Mouse (Mus musculus): Measurements from ENCODE around the gene Tmem18.
A peak's percentile ranks its signal among the peaks of the same experiment; 100 is the strongest.

The Tmem18 gene

DNA sequence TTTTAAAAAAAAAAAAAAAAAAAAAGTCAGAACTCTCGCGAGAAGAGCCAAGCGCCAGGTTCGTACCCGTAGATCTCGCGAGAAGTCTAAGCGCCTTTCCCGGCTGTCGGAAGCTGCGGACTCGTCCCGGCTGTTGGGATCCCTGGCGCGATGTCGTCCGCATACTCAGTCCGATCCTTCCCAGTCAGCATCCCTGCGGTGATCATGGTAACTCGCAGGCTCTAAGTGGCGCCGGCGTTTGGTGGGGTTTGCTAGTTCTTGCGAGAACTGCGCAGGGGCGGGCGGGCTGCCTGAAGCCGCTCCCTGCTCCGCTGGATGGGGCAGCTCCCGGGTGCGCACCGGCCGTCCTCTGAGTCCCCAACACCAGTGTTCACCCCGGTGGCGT is at the start of gene Tmem18:
Gene Tmem18, plus strand, starts transcription at position 71 of the 385 bp plus-strand sequence.
- peak; percentile 62 for DNase-seq (ENCODE audit: extremely low read depth, low read depth)

DNA sequence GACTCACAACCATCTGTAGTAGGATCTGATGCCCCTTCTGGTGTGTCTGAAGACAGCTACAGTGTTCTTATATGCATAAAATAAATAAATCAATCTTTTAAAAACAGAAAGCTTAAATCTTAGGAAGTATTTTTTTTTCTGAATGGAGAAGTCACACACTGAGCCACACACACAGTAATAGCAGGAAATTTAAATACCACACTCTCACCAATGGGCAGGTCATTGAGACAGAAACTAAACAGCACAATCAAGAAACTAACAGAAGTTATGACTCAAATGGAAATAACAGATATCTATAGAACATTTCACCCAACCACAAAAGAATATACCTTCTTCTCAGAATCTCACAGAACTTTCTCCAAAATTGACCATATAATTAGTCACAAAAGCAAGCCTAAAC is 26.9 kb upstream of the Tmem18 start:
- no peak for DNase-seq (ENCODE audit: extremely low read depth, low read depth)

DNA sequence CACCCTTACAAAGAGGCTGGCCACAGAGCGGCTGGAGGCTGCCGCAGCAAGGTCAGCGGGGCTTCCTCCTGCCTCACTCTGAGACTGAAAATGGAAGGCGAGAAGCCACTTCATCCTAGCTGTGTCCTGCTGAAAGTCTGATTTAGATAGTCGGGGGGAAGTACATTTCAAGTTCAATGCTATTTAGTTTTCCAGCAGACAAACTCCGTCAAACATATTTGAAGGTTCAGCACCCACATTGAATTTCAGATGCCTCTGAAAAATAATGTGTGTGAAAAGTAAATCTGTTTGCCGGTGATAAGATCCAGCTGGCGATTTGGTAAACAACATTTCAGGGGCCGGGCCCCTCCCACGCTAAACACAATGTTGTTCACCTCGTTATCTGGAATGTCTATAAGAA is 22.8 kb upstream of the Tmem18 start:
- DNase-seq (ENCODE audit: extremely low read depth, low read depth), result no peak

DNA sequence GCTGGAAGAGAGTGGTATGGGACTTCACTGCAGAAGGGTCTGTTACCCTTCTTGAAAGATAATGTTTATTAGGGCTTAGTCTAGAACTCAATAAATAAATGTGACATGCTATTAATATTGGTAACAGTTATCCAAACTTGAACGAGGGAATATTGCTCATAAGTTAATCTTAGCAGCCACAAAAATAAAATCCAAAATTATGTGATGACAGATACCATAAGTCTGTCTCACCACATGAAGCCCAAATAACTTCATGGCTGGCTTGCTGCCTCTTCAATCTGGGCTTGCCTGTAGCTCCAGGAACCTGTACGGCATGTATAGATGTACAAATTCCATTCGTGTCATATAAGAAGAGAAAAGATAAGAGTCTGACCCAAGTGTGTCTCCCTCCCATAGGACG is 12.2 kb upstream of the Tmem18 start:
- DNase-seq (ENCODE audit: extremely low read depth, low read depth), result no peak

DNA sequence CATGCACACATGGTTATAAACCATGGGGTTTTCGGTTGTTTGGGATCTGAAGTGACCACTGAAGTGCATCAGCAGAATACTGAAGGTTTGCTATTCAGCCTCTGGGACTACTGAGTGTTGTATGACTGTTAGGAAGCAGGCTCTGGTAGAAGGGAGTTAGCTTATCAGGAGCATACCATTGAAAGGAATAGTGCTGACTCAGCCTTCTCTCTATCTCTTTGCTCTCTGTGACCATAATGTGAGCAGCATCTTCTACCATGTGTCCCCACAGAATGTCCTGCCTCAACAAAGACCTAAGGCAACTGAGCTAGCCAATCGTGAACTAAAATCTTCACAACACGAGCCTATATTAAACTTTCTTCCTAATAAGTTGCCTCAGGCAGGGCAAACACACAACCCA is 8.3 kb upstream of the Tmem18 start:
- no peak for DNase-seq (ENCODE audit: extremely low read depth, low read depth)

DNA sequence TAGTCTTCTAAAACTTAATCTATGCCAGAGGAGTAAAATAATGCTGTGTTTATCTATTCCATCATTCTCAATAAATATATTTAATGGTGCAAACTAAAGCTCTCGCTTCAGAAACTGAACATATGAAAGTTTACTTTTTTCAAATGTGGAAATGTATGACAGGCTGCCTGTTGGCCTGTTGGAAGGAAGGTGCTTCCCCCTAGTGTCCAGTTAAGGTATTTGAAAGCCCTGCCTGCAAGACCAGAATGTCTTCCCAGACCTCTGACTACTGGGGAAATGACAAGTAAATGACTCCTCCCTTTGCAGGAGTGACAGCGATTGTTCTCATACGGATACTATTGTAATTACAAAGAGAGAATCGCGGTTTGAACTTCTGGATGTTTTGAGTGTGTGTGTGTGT is 6.2 kb upstream of the Tmem18 start:
- peak; percentile 51 for DNase-seq (ENCODE audit: extremely low read depth, low read depth)

DNA sequence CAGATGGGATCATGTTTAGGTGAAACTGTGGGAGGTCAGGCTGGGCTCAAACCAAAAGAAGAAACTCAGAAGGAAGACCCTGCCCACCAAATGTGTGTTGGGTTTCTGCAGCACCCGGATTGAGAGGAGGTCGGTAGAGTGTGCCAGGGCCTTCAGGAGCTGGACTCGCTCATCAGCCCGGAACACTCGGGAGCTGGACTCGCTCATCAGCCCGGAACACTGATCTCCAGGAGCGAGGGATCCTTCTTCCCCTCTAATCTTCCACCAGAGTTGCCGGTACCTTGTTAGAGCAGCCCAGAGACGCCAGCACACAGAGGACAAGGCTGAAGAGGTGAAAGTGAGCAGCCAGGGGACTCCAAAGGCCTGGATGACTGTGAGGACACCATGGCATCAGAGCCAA is 2.9 kb upstream of the Tmem18 start:
- no peak for DNase-seq (ENCODE audit: extremely low read depth, low read depth)

DNA sequence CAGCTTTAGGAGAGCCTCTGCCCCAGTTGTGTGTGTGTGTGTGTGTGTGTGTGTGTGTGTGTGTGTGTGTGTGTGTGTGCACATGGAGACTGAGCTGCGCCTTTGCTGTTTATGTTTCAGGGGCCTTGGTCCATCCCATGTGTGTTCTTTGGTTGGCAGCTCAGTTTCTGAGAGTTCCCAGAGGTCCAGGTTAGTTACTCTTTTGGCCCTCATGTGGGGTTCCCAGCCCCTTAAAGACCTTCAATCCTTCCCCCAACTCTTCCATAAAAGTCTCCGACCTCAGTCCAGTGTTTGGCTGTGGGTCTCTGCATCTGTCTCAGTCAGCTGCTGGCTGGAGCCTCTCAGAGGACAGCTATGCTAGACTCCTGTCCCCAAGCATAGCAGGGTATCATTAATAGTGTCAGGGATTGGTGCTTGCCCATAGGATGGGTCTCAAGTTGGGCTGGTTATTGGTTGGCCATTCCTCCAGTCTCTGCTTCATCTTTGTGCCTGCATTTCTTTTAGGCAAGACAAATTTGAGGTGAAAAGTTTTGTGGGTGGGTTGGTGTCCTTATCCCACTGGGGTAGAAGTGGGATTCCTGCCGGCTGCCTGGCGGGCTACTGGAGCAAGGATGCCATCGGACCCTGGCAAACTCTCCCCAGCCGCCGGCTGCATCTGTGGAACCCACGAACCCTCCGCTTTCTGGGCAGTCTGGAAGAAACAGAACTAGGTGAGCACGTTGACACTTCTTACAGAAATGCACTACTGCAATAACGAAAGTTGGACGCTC is 455 bp upstream of the Tmem18 start:
- DNase-seq (ENCODE audit: extremely low read depth, low read depth), result peak; percentile 14

DNA sequence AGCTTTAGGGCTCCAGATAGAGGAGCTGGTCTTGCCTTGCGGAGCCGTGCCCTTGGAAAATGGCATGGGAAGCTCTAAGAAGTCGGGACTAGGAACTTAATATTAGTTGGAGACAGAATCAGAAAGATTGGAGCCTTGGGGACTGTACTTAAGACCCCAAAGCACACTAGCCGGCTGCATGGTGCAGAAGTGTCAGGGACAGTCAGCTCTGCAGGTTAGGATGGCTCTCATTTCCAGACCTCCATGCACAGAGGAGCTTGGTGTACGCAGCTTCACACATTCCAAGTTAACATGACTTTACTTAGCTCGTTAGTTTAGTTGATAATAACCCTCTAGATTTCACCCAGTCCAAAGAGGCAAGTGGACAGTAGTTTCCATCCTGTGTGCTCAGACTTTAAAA is 637 bp downstream of the Tmem18 start:
- no peak for DNase-seq (ENCODE audit: extremely low read depth, low read depth)

DNA sequence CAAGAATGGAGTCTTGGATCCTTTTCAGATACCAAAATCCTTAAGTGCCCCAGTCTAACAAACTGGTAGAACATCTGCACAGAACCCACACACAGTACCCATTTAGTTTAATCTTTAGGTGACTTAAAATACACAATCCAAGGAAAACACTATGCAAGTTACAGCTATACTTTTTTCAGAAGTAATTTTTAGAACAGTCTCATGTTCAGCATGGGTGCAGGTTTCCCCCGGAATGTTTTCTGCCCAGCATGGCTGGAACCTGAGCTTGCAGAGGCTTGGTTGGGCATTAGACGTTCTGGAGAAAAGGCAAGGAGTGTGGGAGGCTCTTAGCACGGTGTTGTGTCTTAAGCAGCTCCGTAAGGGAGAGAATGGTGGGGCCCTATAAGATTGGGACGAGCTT is 7.6 kb downstream of the Tmem18 start:
- no peak for DNase-seq (ENCODE audit: extremely low read depth, low read depth)

DNA sequence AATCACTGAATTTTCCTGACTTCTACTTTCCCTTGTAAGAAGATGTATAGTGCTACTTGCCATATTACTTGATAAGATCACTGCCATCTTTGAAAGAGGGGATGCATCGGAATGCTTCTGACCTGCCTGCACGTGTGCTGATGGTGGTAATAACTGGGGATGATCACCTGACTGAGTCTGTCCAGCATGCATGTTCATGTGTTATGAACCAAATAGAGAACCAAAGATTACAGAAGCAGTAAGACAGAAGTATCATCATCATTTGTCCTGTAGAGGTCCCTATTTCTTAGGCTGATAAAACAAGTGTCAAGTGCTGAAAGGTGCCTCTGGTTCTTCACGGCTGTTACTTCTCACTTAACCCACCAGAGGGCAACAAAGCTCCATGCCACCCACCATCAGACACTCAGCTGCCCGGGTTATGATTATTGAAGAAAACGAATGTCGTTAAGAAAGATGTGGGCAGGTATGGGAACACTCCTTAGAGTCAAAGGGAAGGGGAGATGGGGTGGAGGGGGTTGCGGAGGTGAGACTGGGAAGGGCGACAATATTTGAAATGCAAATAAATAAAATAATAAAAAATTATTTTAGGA is 12.7 kb downstream of the Tmem18 start:
- DNase-seq (ENCODE audit: extremely low read depth, low read depth), result peak; percentile 38

DNA sequence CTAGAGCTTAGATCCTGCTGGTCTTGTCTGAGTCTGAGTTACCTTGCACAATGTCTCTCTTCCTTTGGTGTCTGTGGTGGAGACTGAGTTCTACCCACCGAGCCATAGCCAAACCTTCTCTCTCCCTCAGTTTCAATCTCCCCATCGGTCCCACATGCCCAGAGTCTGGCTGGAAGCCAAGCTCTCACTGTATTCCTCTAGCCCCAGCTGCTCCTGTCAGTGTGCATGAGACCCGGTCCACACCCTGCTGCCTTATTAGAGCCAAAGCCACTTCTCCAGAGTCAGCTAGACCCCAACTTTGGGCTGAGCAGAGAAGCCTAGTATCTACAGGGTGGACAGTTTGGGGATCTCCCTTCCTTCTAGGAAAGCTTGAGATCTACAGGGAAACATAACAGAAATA is 14.7 kb downstream of the Tmem18 start:
- no peak for DNase-seq (ENCODE audit: extremely low read depth, low read depth)

DNA sequence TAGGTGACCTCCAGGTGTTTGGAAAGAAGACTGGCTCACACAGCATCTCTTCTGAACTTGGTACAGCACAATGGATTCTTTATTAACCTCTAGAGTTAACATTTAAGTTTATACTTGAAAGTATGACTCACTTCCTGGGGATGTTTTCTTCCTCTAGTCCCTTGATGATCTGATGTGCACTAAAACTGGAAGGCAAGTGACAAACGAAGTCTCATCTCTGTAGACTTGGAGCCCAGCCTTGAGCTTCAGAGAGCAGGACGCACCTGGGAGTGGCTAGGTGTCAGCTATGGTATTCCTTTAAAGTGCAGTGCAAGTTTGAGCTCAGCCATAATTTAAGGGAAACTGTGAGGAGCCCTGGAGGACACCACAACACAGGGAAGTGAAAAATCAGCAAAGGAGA is 15.2 kb downstream of the Tmem18 start:
- no peak for DNase-seq (ENCODE audit: extremely low read depth, low read depth)

DNA sequence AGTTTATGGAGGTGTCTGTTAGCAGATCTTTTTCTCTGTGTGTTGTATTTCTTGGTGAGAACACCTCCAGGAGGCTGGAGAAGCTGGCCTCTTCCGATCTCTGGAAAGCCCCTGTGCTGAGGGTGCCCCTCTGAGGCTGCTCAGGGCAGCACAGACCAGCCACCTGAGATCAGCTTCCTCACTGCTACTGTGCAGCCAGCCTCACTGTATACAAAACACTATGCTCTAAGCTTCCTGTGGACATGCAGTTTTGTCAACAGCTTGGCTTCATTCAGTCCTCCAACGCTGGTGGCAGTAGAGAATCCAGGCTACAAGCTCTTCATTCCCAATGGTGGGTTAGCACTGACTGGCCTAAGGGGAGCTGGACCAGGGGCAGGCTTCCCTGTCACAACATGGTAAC is 15.8 kb downstream of the Tmem18 start:
- no peak for DNase-seq (ENCODE audit: extremely low read depth, low read depth)

DNA sequence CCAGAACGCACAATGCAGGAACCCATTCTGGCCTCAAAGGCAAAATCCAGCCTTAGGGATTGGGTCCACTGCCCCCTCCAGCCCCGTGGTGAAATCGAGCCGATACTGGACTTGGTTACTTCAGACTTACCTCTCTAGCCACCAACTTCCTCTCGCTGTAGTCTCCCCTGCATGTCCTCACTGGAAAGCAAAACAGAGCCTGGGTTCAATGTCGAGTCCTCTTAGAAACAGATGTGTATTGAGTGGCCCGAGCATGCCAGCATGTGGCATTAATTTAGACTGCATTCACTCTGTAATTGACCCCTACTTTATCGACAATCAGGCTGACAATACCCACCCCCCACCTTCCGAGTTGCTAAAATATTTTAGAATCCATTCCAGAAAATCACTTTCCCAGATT is 19.8 kb downstream of the Tmem18 start:
- DNase-seq (ENCODE audit: extremely low read depth, low read depth), result no peak

DNA sequence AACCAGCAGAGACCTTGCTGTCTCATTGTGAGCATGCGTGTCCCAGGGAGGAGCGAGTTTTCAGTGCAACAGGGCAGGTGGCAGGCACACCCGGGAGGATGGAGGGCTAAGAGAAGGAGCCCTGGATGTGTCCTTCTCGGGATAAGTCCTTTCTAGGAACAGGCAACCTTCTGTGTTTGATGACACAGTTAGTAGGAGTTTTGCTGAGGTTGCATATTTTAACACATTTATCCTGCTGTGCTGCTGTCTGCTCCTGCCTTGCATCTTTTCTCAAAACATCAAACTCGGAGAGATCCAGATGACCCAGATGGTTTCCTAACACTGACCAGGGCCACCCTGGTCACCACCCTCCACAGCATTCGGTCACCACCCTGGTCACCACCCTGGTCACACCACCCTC is 20.6 kb downstream of the Tmem18 start:
- no peak for DNase-seq (ENCODE audit: extremely low read depth, low read depth)

DNA sequence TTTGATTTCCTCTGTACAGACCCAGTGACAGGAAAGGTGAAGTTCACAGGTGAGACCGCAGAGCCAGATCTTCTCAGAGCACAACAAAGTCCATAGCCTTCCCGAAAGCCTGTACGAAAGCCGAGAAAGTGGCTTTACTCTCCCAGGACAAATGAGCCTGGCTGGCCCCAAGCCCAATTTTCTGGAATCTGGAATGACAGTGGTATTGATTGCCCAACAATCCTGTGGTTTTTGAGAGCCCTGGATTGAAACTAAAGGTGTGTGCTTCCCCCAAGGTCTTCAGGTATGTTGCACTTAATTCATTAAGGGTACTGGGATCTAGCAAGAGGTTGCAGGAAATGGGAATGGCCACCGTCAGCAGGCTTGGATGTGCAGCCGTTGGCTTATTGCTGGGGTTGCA is 21.7 kb downstream of the Tmem18 start:
- DNase-seq (ENCODE audit: extremely low read depth, low read depth), result no peak

DNA sequence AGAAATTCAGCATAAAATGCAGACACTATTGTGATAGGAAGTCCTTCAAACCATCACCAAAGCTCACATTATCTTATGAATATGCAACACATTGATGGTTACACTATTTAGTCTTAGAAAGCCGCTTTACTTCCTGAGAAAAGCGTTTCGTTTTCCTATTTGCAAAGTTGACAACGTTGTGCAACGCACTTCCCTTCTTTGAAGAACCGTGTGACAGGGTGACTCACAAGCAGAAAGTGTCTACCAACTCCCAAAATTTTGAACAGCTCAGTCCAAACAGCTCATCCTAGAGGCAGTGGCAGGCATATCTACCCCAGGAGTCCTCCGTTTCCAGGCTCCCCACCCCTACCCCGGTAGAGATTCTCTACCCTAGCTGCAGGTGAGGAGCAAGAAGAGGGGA is 22.5 kb downstream of the Tmem18 start:
- no peak for DNase-seq (ENCODE audit: extremely low read depth, low read depth)

DNA sequence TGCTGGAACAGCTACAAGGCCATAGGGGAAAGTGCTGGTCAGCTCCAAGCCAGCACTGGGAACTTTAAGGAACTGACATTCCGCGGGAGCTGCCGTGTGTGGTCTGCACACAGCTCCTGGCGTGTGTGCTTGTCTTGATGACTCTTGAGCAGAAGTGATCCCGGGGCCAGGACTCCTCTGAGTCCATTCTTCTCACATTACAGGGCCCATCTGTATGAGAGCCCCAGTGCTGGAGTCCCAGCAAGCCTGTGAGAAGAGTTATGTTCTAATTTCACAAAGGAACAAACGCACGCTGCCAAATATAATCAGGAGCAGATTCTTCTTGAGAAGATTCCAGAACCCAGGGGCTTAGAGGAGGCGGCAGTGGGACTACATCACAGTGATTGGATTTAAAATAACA is 34.2 kb downstream of the Tmem18 start:
- no peak for DNase-seq (ENCODE audit: extremely low read depth, low read depth)

DNA sequence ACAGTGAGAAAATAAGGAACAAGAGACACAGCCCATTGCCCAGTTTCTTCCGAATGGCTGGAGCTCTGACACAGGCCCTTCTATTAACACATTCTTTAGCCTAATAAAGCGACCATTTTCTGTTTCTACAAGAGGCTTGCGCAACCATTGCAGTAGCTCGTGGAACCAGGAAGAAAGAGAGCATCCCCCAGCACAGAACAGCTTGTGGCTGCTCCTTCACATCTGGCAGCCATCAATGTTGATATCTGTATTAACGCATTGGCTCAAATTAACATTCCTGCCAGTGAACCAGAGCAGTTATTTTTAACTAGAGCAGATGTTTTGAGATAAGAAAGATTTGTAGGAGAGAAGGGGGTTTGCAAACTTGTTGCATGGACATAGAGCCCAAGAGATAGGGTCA is 44.2 kb downstream of the Tmem18 start:
- no peak for DNase-seq (ENCODE audit: extremely low read depth, low read depth)

DNA sequence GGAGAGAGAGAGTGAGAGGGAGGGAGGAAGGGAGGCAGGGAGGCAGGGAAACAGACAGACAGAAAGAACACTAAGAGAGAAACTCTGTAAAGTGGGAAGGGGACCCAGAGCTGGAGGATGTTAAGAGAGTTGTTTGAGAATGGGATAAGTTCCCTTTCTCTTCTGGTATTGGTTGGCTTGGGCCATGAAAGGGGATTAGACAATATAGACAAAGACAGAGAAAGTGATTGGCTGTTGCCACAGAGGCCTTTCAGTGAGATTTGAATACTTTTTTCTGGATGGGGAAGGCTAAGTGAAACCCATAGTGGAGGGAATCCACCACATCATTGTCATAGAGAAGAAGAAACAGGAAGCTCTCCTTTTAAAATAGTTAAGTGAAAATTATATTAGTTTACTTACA is 50.3 kb downstream of the Tmem18 start:
- DNase-seq (ENCODE audit: extremely low read depth, low read depth), result no peak

Data from MEL-GATA-1-ER (cell line).